Mouse (Mus musculus): Measurements from ENCODE around the gene Oas1g. TPM values are rescaled to one million over a fixed set of nuclear protein-coding genes. Genes with fewer than 3 reads are reported as not detected.
"Not testable (repeated sequence)": the region's sequence is repeated elsewhere in the genome, so short reads cannot be mapped to it uniquely, and the experiment has no call there.

Gene Oas1g
- total RNA-seq, 2 experiments from 2014 or later = 0.54 TPM; not detected in 1

- not testable (repeated sequence) for DNase-seq (ENCODE audit: low spot score in 2 of 2)
- intact Hi-C loops (cut with DNase I) = loop anchor here (1.0 kb wide), 1 partner anchor 106 kb away; no protein-coding TSS in a partner anchor
These were observed 4.3 kb upstream of the Oas1g start for GRCm38 (mm10) chr5:120891566-120892242.

- intact Hi-C loops (cut with DNase I) = no loop called here
- DNase-seq (ENCODE audit: low spot score in 2 of 2) = no peak
These were observed 3.6 kb upstream of the Oas1g start for GRCm38 (mm10) chr5:120890991-120891390.

GRCm38 (mm10) chr5:120890026-120890425 is 2.6 kb upstream of the Oas1g start:
- intact Hi-C loops (cut with DNase I) = no loop called here
- no peak for DNase-seq (ENCODE audit: low spot score in 2 of 2)

- DNase-seq (ENCODE audit: low spot score in 2 of 2); intact Hi-C loops (cut with DNase I): not testable (repeated sequence)
These were observed 942 bp upstream of the Oas1g start for GRCm38 (mm10) chr5:120888294-120888815.

GRCm38 (mm10) chr5:120887831-120888230 is 418 bp upstream of the Oas1g start:
- intact Hi-C loops (cut with DNase I) = no loop called here
- no peak for DNase-seq (ENCODE audit: low spot score in 2 of 2)

GRCm38 (mm10) chr5:120881681-120882080 is 5.7 kb downstream of the Oas1g start:
- DNase-seq (ENCODE audit: low spot score in 2 of 2); intact Hi-C loops (cut with DNase I): not testable (repeated sequence)

GRCm38 (mm10) chr5:120878803-120879202 is 8.6 kb downstream of the Oas1g start:
- DNase-seq (ENCODE audit: low spot score in 2 of 2); intact Hi-C loops (cut with DNase I): not testable (repeated sequence)

- intact Hi-C loops (cut with DNase I); DNase-seq (ENCODE audit: low spot score in 2 of 2): not testable (repeated sequence)
These were observed 10.0 kb downstream of the Oas1g start for GRCm38 (mm10) chr5:120877407-120877806.

GRCm38 (mm10) chr5:120876839-120877238 is 10.6 kb downstream of the Oas1g start:
- intact Hi-C loops (cut with DNase I) = not testable (repeated sequence)

GRCm38 (mm10) chr5:120871469-120871868 is 15.9 kb downstream of the Oas1g start:
- intact Hi-C loops (cut with DNase I) = no loop called here
- DNase-seq (ENCODE audit: low spot score in 2 of 2) = no peak

More at GRCm38 (mm10) chr5:120876839-120877238, 10.6 kb downstream of the Oas1g start:
- DNase-seq (ENCODE audit: low spot score in 2 of 2) = not testable (repeated sequence)

- intact Hi-C loops (cut with DNase I) = no loop called here
- DNase-seq (ENCODE audit: low spot score in 2 of 2) = no peak
These were observed 16.6 kb downstream of the Oas1g start for GRCm38 (mm10) chr5:120870782-120871181.

GRCm38 (mm10) chr5:120870081-120870480 is 17.3 kb downstream of the Oas1g start:
- DNase-seq (ENCODE audit: low spot score in 2 of 2) = no peak
- intact Hi-C loops (cut with DNase I) = no loop called here

- intact Hi-C loops (cut with DNase I) = no loop called here
- no peak for DNase-seq (ENCODE audit: low spot score in 2 of 2)
These were observed 17.9 kb downstream of the Oas1g start for GRCm38 (mm10) chr5:120869436-120870015.

GRCm38 (mm10) chr5:120865336-120865860 is 22.0 kb downstream of the Oas1g start:
- intact Hi-C loops (cut with DNase I) = no loop called here
- no peak for DNase-seq (ENCODE audit: low spot score in 2 of 2)

- intact Hi-C loops (cut with DNase I) = no loop called here
These were observed 26.3 kb downstream of the Oas1g start, which contains the start of gene Oas1h for GRCm38 (mm10) chr5:120861121-120861520. Gene Oas1h (plus strand): TSS chr5:120861421.

GRCm38 (mm10) chr5:120859241-120859640 is 28.2 kb downstream of the Oas1g start:
- DNase-seq (ENCODE audit: low spot score in 2 of 2) = no peak
- intact Hi-C loops (cut with DNase I) = no loop called here

More at GRCm38 (mm10) chr5:120861121-120861520, 26.3 kb downstream of the Oas1g start, which contains the start of gene Oas1h:
- DNase-seq (ENCODE audit: low spot score in 2 of 2) = no peak

- DNase-seq (ENCODE audit: low spot score in 2 of 2) = peak in 1 of 2 experiments; percentile 13
- intact Hi-C loops (cut with DNase I) = no loop called here
These were observed 37.7 kb downstream of the Oas1g start for GRCm38 (mm10) chr5:120849601-120850136.

- no peak for DNase-seq (ENCODE audit: low spot score in 2 of 2)
- intact Hi-C loops (cut with DNase I) = no loop called here
These were observed 40.3 kb downstream of the Oas1g start, which contains the start of gene Oas1f for GRCm38 (mm10) chr5:120847067-120847466. Gene Oas1f (plus strand): TSS chr5:120847367.

- intact Hi-C loops (cut with DNase I) = loop anchor here (5.0 kb wide), 1 partner anchor 83 kb away; no protein-coding TSS in a partner anchor
- no peak for DNase-seq (ENCODE audit: low spot score in 2 of 2)
These were observed 42.7 kb downstream of the Oas1g start for GRCm38 (mm10) chr5:120844713-120845112.
